Mouse (Mus musculus) spleen, adult 18-20 months (tissue): Measurements from ENCODE around the gene Ralgps1.
A peak's percentile ranks its signal among the peaks of the same experiment; 100 is the strongest.
"Not testable (repeated sequence)": the region's sequence is repeated elsewhere in the genome, so short reads cannot be mapped to it uniquely, and the experiment has no call there.

ENCODE experiments used
- DNase-seq, 2 experiments: peaks; one replicate each; pipeline ENCODE4 v3.0.0; 2022; ENCODE audit warnings: mixed read lengths in 2 of 2

Ralgps1 gene

DNA sequence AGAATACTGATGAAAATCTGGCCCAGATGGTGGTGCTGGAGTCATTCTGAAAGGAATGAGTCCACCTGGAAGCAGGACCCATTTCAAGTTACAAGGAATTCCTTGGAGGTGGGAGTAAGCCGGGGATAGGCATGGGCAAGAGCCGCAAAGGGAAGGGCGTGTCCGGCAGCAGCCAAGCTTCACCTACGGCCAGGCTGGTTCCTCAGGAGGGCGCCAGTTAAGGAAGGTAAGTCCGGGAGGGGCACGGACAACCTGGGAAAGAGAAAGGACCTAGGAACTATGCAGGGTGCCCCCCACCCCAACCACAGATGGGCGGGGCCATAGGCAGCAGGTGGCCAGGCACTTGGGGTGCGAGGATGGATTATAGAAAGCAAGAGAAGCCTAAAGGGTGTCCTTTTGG, 241.6 kb downstream of the Ralgps1 start:
- DNase-seq = peak; percentile 16 to 18

DNA sequence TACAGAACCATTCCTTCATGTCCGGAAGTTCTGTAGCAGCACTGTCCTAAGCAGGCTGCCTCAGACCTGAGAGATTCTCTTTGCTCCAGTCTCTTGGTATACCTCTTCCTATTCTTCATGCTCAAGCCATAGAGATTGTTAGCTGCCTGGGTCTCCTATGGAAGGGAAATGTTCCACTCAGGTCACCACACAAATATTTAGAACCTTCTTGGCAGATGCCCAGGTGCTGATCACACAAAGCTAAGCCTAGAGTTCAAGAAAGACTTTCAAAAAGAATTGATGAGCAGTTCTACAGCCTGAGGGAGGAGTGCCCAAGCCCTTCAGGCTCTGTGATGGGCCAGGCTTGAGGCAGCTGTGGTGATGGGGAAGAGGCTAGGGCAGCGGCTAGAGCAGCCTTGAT, 242.3 kb downstream of the Ralgps1 start:
- DNase-seq = no peak

DNA sequence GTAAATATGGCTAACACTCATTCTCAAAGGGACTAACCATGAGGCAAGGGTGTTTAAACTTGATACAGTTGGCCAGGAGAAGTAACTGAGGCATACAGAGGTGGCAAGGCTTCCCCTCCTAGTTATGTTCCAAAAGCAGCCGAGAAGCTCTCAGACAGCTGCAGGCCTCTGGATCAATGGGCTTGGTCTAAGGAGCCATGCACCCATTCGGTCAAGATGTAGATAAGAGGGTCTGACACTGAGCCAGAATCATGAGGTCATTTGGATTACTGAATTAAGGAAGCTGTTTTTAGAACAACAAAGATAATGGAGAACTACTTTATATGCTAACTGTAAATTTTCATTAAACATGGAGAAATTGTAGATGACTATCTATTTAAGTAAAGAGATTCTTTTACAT, 244.0 kb downstream of the Ralgps1 start:
- DNase-seq = no peak

DNA sequence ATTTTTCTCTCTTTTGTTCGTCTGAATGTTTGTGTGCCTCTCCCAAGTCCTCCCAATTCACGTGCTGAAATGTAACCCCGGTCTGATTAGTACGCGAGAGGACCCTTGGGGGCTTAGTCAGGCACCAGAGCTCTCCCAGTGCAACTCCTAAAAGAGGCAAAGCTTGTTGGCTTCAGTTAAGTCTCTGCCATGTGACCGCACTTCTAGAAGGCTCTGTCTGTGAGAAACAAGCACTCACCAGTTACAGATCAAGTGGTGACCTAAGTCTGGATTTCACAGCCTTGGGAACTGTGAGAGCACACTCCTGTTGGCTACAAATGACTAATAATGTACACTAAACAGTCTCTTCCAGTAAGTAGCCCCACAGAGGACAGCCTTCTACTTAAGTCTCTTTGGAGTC, 248.4 kb downstream of the Ralgps1 start:
- no peak for DNase-seq

DNA sequence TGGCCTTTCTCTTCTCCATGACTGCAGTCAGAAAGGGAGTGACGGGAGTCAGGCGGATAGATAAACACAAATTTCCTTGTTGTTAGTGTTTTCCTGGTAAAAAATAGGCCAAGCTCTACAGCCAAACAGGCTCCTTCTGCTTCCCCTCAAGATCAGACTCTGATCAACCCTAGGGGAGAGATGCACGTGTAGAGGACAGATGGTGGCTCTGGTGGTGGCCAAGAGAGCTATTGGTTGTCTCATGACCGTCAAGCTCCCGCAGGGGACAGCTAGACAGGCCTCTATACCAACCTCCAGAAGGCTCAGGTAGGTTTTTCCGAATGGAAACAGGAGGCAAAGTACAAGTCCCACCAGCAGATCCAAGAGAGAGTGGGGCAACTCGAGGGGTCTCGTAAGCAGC, 270.8 kb downstream of the Ralgps1 start:
- no peak for DNase-seq

DNA sequence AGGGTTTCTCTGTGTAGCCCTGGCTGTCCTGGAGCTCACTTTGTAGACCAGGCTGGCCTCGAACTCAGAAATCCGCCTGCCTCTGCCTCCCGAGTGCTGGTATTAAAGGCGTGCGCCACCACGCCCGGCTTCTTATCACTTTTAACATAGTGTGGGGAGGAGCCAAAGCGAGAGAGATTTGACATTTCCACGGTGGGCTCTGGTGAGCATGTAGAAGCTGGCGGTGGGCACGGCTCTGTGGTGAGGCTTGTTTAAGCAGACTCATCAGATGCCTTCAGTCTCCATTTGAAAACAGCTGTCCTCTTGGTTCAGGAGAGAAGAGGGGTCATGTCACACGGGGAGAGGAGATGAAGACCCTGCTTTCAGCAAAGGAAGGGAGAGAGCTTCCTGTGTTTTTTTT, 274.0 kb downstream of the Ralgps1 start:
- DNase-seq = not testable (repeated sequence)

DNA sequence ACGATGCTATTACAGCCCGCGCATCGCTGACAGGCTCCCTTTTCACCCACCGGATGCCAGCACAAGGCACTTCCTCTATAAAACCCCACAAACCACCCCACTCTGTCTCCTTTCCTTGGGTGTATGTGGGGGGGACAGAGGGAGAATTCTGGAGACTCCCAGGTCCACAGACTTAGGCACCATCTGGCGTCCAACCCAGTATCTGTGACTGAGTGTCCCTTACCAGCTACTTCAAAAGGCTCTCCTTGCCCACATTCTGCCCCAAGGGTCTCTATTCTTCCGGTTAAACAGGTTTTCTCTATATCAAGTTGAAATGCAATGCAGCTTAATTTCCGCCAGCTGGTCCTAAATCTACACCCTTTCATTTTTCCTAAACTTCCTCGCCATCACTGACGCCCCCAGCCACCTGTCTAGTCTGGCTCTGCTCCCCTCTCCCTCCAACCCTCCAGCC, 276.0 kb downstream of the Ralgps1 start:
- no peak for DNase-seq

DNA sequence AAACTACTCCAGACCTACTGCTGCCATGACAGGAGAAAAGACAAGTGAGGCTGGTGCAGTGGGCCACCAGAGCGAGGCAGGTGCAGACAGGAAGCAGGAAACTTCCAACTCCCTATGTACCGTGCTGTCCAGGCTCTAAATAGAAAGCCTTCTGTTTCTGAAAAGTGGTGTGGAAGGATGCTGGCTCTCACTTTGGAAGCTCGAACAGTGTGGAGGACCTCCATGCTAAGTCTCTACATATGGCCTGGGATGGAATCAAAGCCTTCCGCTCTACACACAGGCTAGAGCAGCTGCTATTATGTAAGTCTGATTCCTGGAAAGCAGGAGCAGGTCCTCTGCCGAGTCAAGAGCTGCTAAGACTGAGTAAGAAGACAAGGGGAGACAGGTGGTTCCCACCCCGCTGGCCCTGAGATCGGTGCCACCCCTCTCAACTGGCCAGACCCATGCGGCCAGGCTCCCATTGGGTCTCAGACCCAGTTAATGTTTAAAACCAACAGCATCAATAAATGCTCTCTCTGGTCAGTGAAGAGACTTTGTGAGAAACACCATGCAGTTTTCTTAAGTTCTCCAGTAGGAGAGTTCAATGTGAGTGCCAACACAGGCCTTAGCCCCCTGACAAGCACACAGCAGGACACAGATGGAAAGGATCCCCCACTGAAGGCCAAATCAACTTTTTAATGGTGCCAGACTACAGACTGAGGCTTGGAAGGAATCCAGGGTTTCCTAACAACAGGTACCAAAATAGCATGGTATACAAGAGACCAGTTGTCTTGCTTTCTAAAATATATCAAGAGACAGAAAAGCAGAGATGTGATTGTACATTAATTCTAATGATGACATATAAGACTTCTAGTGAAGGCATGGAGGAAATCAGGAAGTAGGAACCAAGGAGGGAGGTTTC, 280.4 kb downstream of the Ralgps1 start:
- DNase-seq = no peak

DNA sequence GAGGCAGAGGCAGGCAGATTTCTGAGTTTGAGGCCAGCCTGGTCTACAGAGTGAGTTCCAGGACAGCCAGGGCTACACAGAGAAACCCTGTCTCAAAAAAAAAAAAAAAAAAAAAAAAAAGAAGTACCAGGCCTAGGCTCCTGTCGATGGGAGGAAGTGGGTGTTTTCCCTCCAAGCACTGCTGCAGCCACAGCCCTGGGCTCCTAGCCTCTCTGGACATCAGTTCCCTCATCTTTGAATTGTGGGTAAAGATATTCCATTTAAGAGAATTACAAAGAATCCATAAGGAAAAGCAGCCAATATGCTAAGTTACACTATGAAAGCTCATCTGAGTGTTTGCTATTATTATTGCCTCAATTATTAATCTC, 281.3 kb downstream of the Ralgps1 start:
- DNase-seq = not testable (repeated sequence)

DNA sequence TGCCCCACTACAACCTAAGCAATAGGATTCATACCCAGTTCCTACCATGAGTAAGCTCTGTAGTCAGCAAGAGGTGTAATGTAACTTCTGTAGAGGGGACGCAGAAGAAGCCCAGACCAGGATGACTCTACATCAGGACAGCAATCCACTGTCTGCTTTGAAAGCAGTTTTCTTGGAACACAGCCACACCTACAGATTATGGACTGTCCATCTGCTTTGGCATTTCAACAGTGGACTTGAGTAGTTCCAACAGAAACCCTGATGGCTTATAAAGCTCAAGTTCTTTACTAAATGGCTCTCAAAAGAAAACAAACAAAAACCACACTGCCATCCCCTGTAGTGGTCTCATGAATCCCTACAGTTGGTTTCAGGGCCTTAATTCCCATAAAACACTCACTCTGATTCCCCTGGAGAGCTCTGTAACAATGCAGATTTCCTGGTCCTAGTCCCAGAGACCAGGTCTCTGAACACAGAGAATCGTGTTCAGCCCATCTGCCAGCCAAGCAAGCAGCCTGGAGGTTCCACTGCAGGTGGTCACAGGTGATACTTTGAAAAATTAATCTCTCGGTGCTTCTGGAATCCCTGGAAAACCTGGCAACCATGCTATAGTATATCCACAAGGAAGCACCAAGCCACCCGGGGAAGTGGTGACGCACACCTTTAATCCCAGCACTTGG, 281.8 kb downstream of the Ralgps1 start:
- no peak for DNase-seq

DNA sequence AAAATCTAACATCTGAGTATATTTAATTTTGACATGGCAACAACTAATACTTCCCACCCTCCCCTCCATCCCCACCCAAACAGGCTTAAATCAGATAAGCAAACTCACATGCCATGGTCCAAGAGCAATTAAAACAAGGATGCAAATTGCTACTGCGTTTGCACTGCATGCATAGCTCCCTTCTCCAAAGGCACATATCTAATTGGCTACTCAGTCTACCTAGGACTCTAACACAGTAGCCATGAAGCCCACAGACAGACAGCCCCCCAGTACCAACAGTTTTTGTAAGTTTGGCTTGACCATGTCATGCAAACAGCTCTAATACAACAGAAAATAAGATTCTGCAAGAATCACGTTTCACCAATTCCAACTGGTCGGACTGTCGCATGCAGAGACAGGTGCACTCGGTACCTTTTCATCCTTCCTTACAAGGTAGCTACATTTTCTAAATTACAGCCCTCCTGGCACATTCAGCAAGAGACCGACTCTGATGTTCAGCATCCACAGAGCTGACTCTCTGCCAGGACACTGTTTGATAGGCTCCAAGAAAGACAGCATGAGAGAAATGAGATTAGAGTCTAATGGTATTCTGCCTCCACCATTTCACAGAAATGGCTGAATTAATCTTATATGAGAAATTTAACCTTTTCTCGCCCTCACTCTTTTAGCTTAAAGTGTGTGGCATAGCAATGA, 284.5 kb downstream of the Ralgps1 start:
- DNase-seq = no peak

DNA sequence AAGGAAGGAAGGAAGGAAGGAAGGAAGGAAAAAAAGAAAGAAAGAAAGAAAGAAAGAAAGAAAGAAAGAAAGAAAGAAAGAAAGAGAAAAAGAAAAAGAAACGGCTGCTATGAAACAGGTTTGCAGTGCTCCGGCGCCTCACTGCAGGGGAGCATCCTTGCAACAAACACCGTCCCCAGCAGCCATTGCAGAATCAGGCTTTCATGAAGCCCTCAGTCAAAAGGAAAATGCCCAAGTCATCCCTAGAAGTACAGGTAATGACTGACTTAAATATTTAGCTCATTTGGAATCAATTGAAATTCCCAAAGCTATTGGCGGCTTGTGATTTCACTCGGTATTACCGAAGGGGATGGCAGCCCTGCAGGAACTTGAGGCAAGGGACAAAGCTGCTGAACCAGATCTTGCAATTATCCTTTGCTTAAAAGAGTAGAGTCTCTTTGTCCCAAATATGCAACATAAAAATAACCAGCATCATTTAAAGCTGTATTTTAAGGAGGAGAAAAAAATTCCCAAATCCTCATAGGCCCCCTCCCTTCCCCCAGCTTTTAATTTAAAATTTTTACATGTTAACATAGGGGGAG, 285.2 kb downstream of the Ralgps1 start:
- no peak for DNase-seq

DNA sequence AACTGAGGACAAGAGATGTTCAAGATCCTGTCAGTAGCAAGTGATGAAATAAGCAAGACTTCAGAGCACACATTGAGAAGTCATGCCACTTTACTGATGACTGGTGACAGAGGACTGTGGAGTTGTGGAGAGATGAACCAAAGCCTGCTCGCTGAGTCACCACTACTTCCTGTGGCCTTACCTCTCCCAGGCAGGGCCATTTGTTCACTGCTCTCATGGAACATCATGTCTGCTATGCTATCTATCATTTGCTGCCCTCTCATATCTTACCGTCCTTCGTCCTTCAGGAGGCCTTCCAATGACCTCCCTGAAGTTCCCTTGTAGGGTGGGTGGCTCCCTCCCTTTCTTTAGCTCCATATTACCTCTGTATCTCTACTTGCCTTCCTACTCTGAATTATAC, 287.1 kb downstream of the Ralgps1 start:
- DNase-seq = no peak
